Mouse (Mus musculus) thymus, adult 2 months (tissue): Measurements from ENCODE around the gene Gm15557.
A peak's percentile ranks its signal among the peaks of the same experiment; 100 is the strongest.

Source experiments
- CTCF ChIP-seq: fragments of 200-500 bp; IDR thresholded peaks from 2 replicates; pipeline ENCODE4 v1.5.1; 2012; ENCODE audit warnings: mild to moderate bottlenecking, control low read depth, low read length, moderate library complexity, borderline replicate concordance; ENCODE audit not compliant: control insufficient read depth, poor library complexity, insufficient read depth; ENCODE audit errors: extremely low read depth
- POLR2A ChIP-seq: fragments of 200-500 bp; IDR thresholded peaks from 2 replicates; pipeline ENCODE4 v1.6.1; 2012; ENCODE audit warnings: mild to moderate bottlenecking, low read length, control low read depth, moderate library complexity; ENCODE audit not compliant: control insufficient read depth, poor library complexity, insufficient read depth; ENCODE audit errors: extremely low read depth

DNA sequence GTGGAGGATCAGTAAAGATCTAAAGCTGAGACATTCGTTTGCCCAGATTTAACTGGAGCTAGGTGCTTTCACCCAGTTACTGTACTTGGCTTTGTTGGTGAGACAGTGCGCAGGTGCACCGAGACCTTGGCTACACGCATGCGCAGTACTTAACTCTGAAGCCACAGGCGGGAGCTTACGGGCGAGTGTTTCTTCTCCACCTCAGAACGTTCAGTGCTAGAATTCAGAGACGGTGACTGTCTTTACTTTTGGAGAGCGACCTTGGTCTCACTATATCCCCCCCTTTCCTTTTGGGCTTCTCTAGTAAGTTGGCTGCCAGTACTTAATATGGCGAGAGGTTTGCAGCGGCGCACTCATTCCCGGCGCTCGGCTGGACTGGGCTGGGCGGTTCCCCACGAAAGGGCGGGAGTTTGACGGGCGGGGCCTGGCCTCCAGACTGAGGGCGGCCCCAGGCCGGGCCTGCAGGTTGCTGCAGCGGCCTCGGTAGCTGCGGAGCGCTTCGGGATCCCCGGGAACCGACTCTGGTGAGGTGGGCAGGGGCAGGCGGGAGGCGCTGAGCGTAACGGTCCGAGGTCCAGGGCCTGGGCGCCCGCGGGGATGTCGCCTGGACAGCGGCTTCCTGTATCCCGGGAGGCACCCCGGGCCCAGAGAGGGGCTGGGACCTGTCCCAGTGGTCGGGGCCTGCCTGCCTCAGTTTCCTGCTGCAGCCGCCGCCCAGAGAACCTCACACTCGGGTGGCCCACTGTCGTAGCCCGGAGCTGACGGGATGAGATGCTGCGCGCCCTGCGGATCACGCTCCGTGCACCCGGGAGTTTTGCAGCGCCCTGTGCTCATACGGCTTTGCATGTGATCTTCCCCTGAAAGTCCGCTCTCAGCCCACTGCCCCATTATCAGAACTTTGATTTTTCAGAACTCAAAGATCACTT lies 15.9 kb downstream of the Gm15557 start, which contains the start of gene Cep250:
- no peak for TF ChIP-seq CTCF
- peak; percentile 65 for TF ChIP-seq POLR2A
